Mouse (Mus musculus) gastrocnemius, postnatal 25 days (tissue): ENCODE measurements around the gene Ctso. TPM values are rescaled to one million over a fixed set of nuclear protein-coding genes. Genes with fewer than 3 reads are reported as not detected.

Experiments used
- DNase-seq: peaks from one replicate; pipeline ENCODE4 v3.0.0; 2022
- long read RNA-seq, 2 experiments: library from polyadenylated mRNA; stranded (forward); transcript quantifications; one replicate each; pipeline ENCODE4 v2.0.0; 2021
- total RNA-seq, 2 experiments: library from RNA; stranded (reverse); gene quantifications; 1 replicate in 1 of 2; 2 replicates in 1 of 2; pipeline ENCODE4 v1.2.3; 2021

Ctso gene
- total RNA-seq: 1 to 10 TPM; 3.6 to 4.6 TPM
- long read RNA-seq, experiment 1, transcript Ctso-201 (8 exons, 3,468 nt): major isoform, 7 of 10 reads
- long read RNA-seq, experiment 1, partial matches to known transcripts: 0 of 10 reads
- long read RNA-seq, experiment 1, other reads (novel, unspliced or antisense): 3 of 10 reads
- long read RNA-seq, experiment 2, transcript Ctso-201 (8 exons, 3,468 nt): major isoform, 10 of 12 reads
- long read RNA-seq, experiment 2, partial matches to known transcripts: 0 of 12 reads
- long read RNA-seq, experiment 2, other reads (novel, unspliced or antisense): 1 of 12 reads

- peak; percentile 77 for DNase-seq
Measured at GRCm38 (mm10) chr3:81932141-81933101, at the start of gene Ctso. Gene Ctso (plus strand): TSS chr3:81932601.

GRCm38 (mm10) chr3:81883916-81884315, 48.5 kb upstream of the Ctso start:
- no peak for DNase-seq

GRCm38 (mm10) chr3:81885566-81885965, 46.8 kb upstream of the Ctso start:
- DNase-seq: no peak

GRCm38 (mm10) chr3:81889137-81889536, 43.3 kb upstream of the Ctso start:
- DNase-seq: no peak

GRCm38 (mm10) chr3:81910286-81911036, 21.9 kb upstream of the Ctso start:
- no peak for DNase-seq

- DNase-seq: no peak
Measured at GRCm38 (mm10) chr3:81916030-81916686, 16.2 kb upstream of the Ctso start.

GRCm38 (mm10) chr3:81917354-81917935, 15.0 kb upstream of the Ctso start:
- DNase-seq: no peak

GRCm38 (mm10) chr3:81918215-81918614, 14.2 kb upstream of the Ctso start:
- no peak for DNase-seq

GRCm38 (mm10) chr3:81919681-81920080, 12.7 kb upstream of the Ctso start:
- no peak for DNase-seq

GRCm38 (mm10) chr3:81922910-81923309, 9.5 kb upstream of the Ctso start:
- no peak for DNase-seq

GRCm38 (mm10) chr3:81924931-81925330, 7.5 kb upstream of the Ctso start:
- DNase-seq: no peak

GRCm38 (mm10) chr3:81925856-81926255, 6.5 kb upstream of the Ctso start:
- no peak for DNase-seq

GRCm38 (mm10) chr3:81926764-81927325, 5.6 kb upstream of the Ctso start:
- DNase-seq: no peak

GRCm38 (mm10) chr3:81929073-81929472, 3.3 kb upstream of the Ctso start:
- no peak for DNase-seq

- no peak for DNase-seq
Measured at GRCm38 (mm10) chr3:81931695-81932094, 706 bp upstream of the Ctso start.

- DNase-seq: no peak
Measured at GRCm38 (mm10) chr3:81933348-81933747, 947 bp downstream of the Ctso start.

- DNase-seq: no peak
Measured at GRCm38 (mm10) chr3:81938924-81939323, 6.5 kb downstream of the Ctso start.

- no peak for DNase-seq
Measured at GRCm38 (mm10) chr3:81942341-81942740, 9.9 kb downstream of the Ctso start.

GRCm38 (mm10) chr3:81943097-81943496, 10.7 kb downstream of the Ctso start:
- no peak for DNase-seq

GRCm38 (mm10) chr3:81944851-81945393, 12.5 kb downstream of the Ctso start:
- DNase-seq: no peak

- no peak for DNase-seq
Measured at GRCm38 (mm10) chr3:81949048-81949447, 16.6 kb downstream of the Ctso start.
